Mouse (Mus musculus): Measurements from ENCODE around the gene Stx8. TPM values are rescaled to one million over a fixed set of nuclear protein-coding genes. Genes with fewer than 3 reads are reported as not detected.

Stx8 gene
- total RNA-seq, 2 experiments from 2014 or later, result 21.7 to 35.7 TPM

GRCm38 (mm10) chr11:68136687-68137086, 170.7 kb downstream of the Stx8 start:
- no peak for ATAC-seq (replicated peaks; ENCODE audit: poor library complexity)

GRCm38 (mm10) chr11:68142296-68142695, 176.3 kb downstream of the Stx8 start:
- ATAC-seq (replicated peaks; ENCODE audit: poor library complexity), result no peak

- no peak for ATAC-seq (replicated peaks; ENCODE audit: poor library complexity)
Observed at GRCm38 (mm10) chr11:68144235-68145065, 178.5 kb downstream of the Stx8 start.

- no peak for ATAC-seq (replicated peaks; ENCODE audit: poor library complexity)
Observed at GRCm38 (mm10) chr11:68145066-68145585, 179.1 kb downstream of the Stx8 start.

GRCm38 (mm10) chr11:68145586-68146455, 179.8 kb downstream of the Stx8 start:
- ATAC-seq (replicated peaks; ENCODE audit: poor library complexity), result no peak

- no peak for ATAC-seq (replicated peaks; ENCODE audit: poor library complexity)
Observed at GRCm38 (mm10) chr11:68146456-68146851, 180.5 kb downstream of the Stx8 start.

GRCm38 (mm10) chr11:68150938-68151337, 184.9 kb downstream of the Stx8 start:
- no peak for ATAC-seq (replicated peaks; ENCODE audit: poor library complexity)

- no peak for ATAC-seq (replicated peaks; ENCODE audit: poor library complexity)
Observed at GRCm38 (mm10) chr11:68155821-68156220, 189.8 kb downstream of the Stx8 start.

- ATAC-seq (replicated peaks; ENCODE audit: poor library complexity), result no peak
Observed at GRCm38 (mm10) chr11:68158166-68158565, 192.2 kb downstream of the Stx8 start.

- no peak for ATAC-seq (replicated peaks; ENCODE audit: poor library complexity)
Observed at GRCm38 (mm10) chr11:68159867-68160266, 193.9 kb downstream of the Stx8 start.

GRCm38 (mm10) chr11:68164408-68164807, 198.4 kb downstream of the Stx8 start:
- ATAC-seq (replicated peaks; ENCODE audit: poor library complexity), result no peak

GRCm38 (mm10) chr11:68168427-68168826, 202.4 kb downstream of the Stx8 start:
- no peak for ATAC-seq (replicated peaks; ENCODE audit: poor library complexity)

- no peak for ATAC-seq (replicated peaks; ENCODE audit: poor library complexity)
Observed at GRCm38 (mm10) chr11:68171973-68172647, 206.1 kb downstream of the Stx8 start.

GRCm38 (mm10) chr11:68172648-68173045, 206.7 kb downstream of the Stx8 start:
- ATAC-seq (replicated peaks; ENCODE audit: poor library complexity), result no peak

GRCm38 (mm10) chr11:68176550-68176949, 210.6 kb downstream of the Stx8 start:
- ATAC-seq (replicated peaks; ENCODE audit: poor library complexity), result peak; percentile 50

GRCm38 (mm10) chr11:68177415-68177814, 211.4 kb downstream of the Stx8 start:
- ATAC-seq (replicated peaks; ENCODE audit: poor library complexity), result no peak

GRCm38 (mm10) chr11:68185647-68186046, 219.7 kb downstream of the Stx8 start:
- ATAC-seq (replicated peaks; ENCODE audit: poor library complexity), result no peak

- no peak for ATAC-seq (replicated peaks; ENCODE audit: poor library complexity)
Observed at GRCm38 (mm10) chr11:68187242-68187641, 221.2 kb downstream of the Stx8 start.

GRCm38 (mm10) chr11:68188695-68189201, 222.8 kb downstream of the Stx8 start:
- no peak for ATAC-seq (replicated peaks; ENCODE audit: poor library complexity)

- no peak for ATAC-seq (replicated peaks; ENCODE audit: poor library complexity)
Observed at GRCm38 (mm10) chr11:68190849-68191248, 224.9 kb downstream of the Stx8 start.

GRCm38 (mm10) chr11:68195168-68195567, 229.2 kb downstream of the Stx8 start:
- ATAC-seq (replicated peaks; ENCODE audit: poor library complexity), result no peak

All from megakaryocyte progenitor cell, adult 5-6 weeks (primary cell).